Mouse (Mus musculus) heart, postnatal 0 days (tissue): ENCODE results near the gene Hoxa1.

Source experiments
- CTCF ChIP-seq: IDR thresholded peaks from 2 replicates; pipeline ENCODE4 v1.5.1; 2016; ENCODE audit warnings: antibody characterized with exemption, control low read depth, low read depth
- EP300 ChIP-seq: IDR thresholded peaks from 2 replicates; pipeline ENCODE4 v1.6.1; 2016; ENCODE audit warnings: antibody characterized with exemption, low read depth

DNA sequence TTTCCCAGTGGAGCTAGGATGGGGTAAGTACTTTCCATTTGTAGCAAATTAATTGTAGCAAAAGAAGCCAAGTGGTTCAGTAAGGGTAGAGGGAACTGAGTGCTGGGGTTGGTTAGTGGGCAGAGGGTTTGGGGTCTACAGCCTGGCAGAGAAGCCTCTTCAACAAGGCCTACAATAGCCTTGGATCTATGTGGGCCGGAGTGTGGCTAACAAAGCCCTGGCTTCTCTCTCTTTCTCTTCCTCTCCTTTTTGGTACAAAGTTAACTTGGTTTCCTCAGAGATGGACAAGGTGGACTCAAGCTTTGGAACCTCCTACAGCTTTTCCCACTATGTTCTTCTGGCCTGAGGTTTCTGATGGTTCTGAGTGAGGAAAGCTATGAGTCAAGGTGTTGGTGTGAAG lies 43.2 kb upstream of the Hoxa1 start:
- TF ChIP-seq CTCF (no peak), EP300 (no peak)
